Mouse (Mus musculus) hindbrain, embryonic 15.5 days (tissue): Measurements from ENCODE around the gene Pcdh9. TPM values are rescaled to one million over a fixed set of nuclear protein-coding genes. Genes with fewer than 3 reads are reported as not detected.

Experiments used
- ATAC-seq: fragments of 200-750 bp; cut with Nextera tagmentation; 2 replicates; pipeline ENCODE4 v1.8.0; 2017; ENCODE audit warnings: low read depth, moderate number of reproducible peaks, moderate TSS enrichment; ENCODE audit not compliant: low FRiP score
- H3K27ac ChIP-seq: fragments of 300-500 bp; sonication (generic); replicated peaks from 2 replicates; pipeline ENCODE4 v1.5.1; 2015; ENCODE audit warnings: mild to moderate bottlenecking, inconsistent platforms
- H3K27me3 ChIP-seq: fragments of 300-500 bp; sonication (generic); 2 replicates; pipeline ENCODE4 v1.6.1; 2015; ENCODE audit warnings: control low read depth, inconsistent platforms
- H3K36me3 ChIP-seq: fragments of 300-500 bp; sonication (generic); 2 replicates; pipeline ENCODE4 v1.6.1; 2015; ENCODE audit warnings: control low read depth, inconsistent platforms
- H3K4me1 ChIP-seq: fragments of 300-500 bp; sonication (generic); replicated peaks from 2 replicates; pipeline ENCODE4 v1.6.1; 2015; ENCODE audit warnings: control low read depth, inconsistent platforms
- H3K4me2 ChIP-seq: fragments of 300-500 bp; sonication (generic); 2 replicates; pipeline ENCODE4 v1.6.1; 2015; ENCODE audit warnings: moderate library complexity, mild to moderate bottlenecking, inconsistent platforms
- H3K4me3 ChIP-seq: fragments of 300-500 bp; sonication (generic); 2 replicates; pipeline ENCODE4 v1.5.1; 2015; ENCODE audit warnings: mild to moderate bottlenecking, inconsistent platforms
- H3K9ac ChIP-seq: fragments of 300-500 bp; sonication (generic); 2 replicates; pipeline ENCODE4 v1.6.1; 2015; ENCODE audit warnings: inconsistent platforms
- H3K9me3 ChIP-seq: fragments of 300-500 bp; sonication (generic); 2 replicates; pipeline ENCODE4 v1.6.1; 2016; ENCODE audit warnings: control low read depth, inconsistent platforms
- WGBS: fragments of 180-500 bp; shearing (Covaris S2); methylation state at CpG from one replicate; pipeline ENCODE4 v1.1.7; 2015; 5-methylcytosine and 5-hydroxymethylcytosine counted together
- polyA plus RNA-seq: library from polyadenylated mRNA; unstranded; fragments of >200 nt; fragmentation: Nextera tagmentation; extraction: Ambion mirVana; gene quantifications from 2 replicates; pipeline ENCODE4 v1.2.1, GENCODE M21; 2015

Gene Pcdh9
- polyA plus RNA-seq, 1 experiment from 2014 or later: 182 TPM

DNA sequence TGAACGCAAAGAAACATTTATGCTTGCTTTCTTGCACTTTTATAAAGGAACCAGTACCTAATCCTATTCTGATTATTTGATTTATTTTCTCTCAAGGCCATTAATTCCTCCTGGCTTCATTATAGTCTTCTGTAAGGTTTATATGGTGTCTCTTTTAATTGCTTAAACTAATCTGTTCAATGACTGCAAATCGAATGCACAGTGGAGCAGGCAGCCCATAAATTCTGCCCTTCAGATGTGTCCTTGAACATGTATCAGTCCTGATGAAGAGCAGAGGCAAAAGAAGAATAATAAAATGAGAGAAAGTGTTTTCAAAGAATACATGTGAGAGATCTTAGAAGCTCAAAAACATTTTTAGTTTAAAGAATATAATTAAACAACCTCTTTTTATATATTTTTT lies 263.2 kb downstream of the Pcdh9 start:
- Histone ChIP-seq H3K4me2 (no peak overlapping the region), H3K4me1 (no peaks in the 10 kb centered on the region), H3K36me3 (no peaks in the 10 kb centered on the region), H3K9ac (no peak overlapping the region), H3K27me3 (no peaks in the 10 kb centered on the region), H3K4me3 (no peak overlapping the region), H3K27ac (no peak overlapping the region), H3K9me3 (no peaks in the 10 kb centered on the region)
- no peak for ATAC-seq
- 64% methylated on average over 2 of the region's 2 CpGs for WGBS

DNA sequence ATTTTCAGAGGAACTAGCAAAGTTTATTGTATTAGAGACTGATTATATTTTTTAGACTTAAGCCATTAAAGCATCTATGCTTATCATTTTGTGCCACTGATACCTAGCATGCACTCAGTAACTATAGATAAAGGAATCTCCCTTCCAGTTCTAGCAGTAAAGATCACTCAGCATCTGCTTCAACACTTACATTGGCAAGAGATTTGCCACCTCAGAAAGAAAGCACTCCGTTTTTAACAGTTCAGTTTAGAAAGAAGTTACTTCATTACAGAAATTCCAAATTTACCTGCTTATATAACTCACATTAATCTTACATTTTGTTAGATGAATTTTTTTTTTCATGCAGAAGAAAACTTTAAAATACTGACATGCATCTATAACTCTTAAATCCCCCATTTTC lies 266.3 kb downstream of the Pcdh9 start:
- WGBS: 83% methylated on average over 1 of the region's 1 CpGs
- no peak overlapping the region for H3K4me2 ChIP-seq
- no peak for ATAC-seq

DNA sequence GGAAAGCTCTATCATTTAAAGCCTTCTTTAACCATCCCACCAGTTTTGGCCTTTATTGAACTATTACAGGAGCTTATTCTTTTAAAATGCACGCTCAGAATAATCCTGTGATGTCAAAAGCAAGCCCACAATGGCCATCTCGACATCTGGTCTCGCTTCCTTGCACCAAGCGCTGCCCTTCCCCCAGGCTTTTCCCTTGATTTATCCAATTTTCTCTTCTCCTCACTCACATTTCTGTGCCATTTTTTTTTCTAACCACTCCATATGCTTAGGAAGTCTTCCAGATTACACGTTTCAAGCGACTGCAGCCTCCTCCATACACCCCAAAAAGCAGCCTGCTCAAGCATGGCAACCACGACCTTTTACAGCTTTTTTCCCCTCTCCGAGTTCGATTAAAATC lies 269.3 kb downstream of the Pcdh9 start:
- Histone ChIP-seq H3K9ac (no peak overlapping the region), H3K27ac (no peak overlapping the region), H3K27me3 (no peaks in the 10 kb centered on the region), H3K4me2 (no peak overlapping the region), H3K4me3 (no peak overlapping the region), H3K9me3 (no peaks in the 10 kb centered on the region), H3K4me1 (no peaks in the 10 kb centered on the region), H3K36me3 (no peaks in the 10 kb centered on the region)
- ATAC-seq: no peak
- 61% methylated on average over 9 of the region's 9 CpGs for WGBS

More for the DNA sequence above, 266.3 kb downstream of the Pcdh9 start:
- Histone ChIP-seq H3K4me3 (no peak overlapping the region), H3K36me3 (no peaks in the 10 kb centered on the region), H3K4me1 (no peaks in the 10 kb centered on the region), H3K9me3 (no peaks in the 10 kb centered on the region), H3K27me3 (no peaks in the 10 kb centered on the region), H3K27ac (no peak overlapping the region), H3K9ac (no peak overlapping the region)

DNA sequence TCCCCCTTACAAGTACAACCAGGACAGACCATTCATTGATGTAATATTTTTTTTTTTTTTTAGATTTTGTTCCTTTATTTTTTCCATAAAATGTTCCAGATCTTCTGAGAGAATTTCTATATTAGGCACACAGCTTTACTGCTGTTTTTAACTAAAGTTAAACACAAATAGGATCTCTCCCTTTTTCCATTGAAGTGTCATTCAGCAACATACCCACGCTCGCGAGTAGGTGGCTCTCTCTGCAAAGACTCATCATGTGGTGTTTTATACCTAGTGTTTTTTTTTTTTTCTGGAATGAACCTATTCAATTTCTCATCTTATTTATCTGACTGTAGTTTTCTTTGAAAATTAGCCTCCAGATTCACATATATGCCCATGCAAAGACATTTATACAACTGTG lies 282.9 kb downstream of the Pcdh9 start:
- Histone ChIP-seq H3K4me1 (no peaks in the 10 kb centered on the region), H3K4me3 (no peak overlapping the region), H3K9me3 (no peaks in the 10 kb centered on the region), H3K36me3 (no peaks in the 10 kb centered on the region), H3K9ac (no peak overlapping the region), H3K4me2 (no peak overlapping the region), H3K27ac (no peak overlapping the region), H3K27me3 (no peaks in the 10 kb centered on the region)
- WGBS: 94% methylated on average over 3 of the region's 3 CpGs
- ATAC-seq: no peak

DNA sequence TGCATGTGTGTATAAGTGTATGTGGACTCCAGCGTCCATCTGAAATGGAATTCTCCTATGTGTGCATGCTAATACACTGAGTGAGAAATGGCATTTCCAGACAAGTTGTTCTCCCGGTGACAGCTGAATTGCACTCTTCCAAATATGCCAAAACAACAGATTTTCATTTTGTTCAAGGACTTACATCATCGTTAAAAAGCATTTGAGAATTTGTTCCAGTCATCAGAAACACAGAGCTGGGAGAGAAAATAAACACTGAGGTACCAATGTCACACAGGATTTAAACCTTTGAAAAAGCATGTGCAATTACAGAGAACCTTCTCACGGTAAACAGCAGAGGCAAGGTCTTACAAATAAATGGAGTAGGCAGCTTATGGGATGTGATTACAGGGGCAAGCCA lies 290.5 kb downstream of the Pcdh9 start:
- H3K27ac ChIP-seq: peak overlapping the region; percentile 30; the same call in 1 of the 2 replicates
- no peak overlapping the region for H3K9ac ChIP-seq
- H3K36me3 ChIP-seq: no peaks in the 10 kb centered on the region
- no peak overlapping the region for H3K4me2 ChIP-seq
- H3K4me3 ChIP-seq: no peak overlapping the region
- 54% methylated on average over 4 of the region's 4 CpGs for WGBS
- no peaks in the 10 kb centered on the region for H3K9me3 ChIP-seq
- no peak for ATAC-seq
- no peaks in the 10 kb centered on the region for H3K4me1 ChIP-seq
- H3K27me3 ChIP-seq: no peaks in the 10 kb centered on the region

DNA sequence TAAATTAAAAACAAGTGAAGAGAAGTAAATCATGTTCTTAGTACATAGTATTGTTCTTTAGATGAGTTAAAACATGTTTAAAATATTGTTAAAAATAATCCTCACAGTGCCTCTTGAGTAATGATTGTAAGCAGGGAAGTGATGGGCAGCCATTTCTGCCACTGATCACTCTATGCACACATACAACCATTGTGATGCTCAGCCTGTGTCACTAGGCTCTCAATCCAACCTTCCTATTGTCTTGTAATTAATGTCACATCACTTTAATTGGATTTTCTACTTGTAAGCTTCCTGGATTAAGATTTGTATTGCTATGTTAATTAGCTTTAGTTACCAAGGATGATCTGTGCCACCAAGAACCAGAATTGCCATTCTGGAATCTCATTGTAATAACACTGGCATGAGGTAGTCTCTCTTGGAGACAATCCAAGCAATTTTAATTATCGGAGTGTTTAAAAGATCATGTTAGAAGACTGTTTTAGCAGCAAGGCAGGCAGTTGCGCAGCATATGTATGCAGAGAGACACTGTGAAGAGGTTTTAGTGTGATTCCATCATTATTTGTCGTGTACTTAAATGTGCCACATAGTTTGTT lies 305.0 kb downstream of the Pcdh9 start:
- Histone ChIP-seq H3K4me1 (no peaks in the 10 kb centered on the region), H3K27ac (no peak overlapping the region), H3K36me3 (no peaks in the 10 kb centered on the region), H3K4me3 (no peak overlapping the region), H3K9ac (no peak overlapping the region), H3K27me3 (no peaks in the 10 kb centered on the region), H3K9me3 (no peaks in the 10 kb centered on the region), H3K4me2 (no peak overlapping the region)
- no peak for ATAC-seq
- 48% methylated on average over 3 of the region's 3 CpGs for WGBS

DNA sequence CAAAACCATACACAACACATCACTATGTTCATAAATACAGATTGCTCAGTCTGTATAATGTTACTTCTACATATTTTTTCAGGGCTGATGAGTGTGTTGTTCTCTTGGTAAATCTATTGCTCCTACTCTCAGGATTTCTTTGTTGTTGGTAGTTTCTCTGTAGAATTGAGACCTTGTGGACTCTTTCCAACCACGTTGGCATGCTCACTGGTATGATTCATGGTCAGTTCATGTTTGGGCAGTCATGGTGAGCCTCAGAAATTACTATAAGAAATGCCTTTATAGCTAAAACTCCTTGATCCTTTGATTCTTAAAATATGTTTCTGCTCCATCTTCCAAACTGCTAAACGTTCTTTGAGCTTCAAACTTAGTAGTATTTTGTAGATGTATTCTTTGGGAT lies 326.1 kb downstream of the Pcdh9 start:
- Histone ChIP-seq H3K4me1 (no peaks in the 10 kb centered on the region), H3K36me3 (no peaks in the 10 kb centered on the region), H3K27me3 (no peaks in the 10 kb centered on the region), H3K4me3 (no peak overlapping the region), H3K4me2 (no peak overlapping the region), H3K27ac (no peak overlapping the region), H3K9ac (no peak overlapping the region), H3K9me3 (no peaks in the 10 kb centered on the region)
- no peak for ATAC-seq
- 85% methylated on average over 2 of the region's 2 CpGs for whole genome bisulfite sequencing

DNA sequence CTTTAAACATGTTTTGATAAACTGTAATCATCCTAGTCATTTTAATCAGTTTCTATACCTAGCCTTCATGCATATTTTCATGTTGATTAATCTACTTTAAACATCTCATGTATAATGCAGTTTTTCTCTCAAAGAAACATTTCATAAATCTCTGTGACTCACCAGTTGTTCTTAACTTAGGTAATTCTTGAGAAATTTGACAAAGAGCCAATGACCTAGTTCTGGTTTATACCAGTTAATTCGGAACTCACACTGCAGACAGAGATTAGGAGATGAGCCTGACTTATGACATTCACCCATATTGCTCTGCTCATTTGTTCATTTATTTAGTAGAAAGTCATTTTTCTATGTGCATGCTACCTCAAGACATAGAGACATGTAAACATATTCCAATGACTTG lies 328.9 kb downstream of the Pcdh9 start:
- Histone ChIP-seq H3K36me3 (no peaks in the 10 kb centered on the region), H3K9me3 (no peaks in the 10 kb centered on the region), H3K27ac (no peak overlapping the region), H3K4me3 (no peak overlapping the region), H3K4me1 (no peaks in the 10 kb centered on the region), H3K4me2 (no peak overlapping the region), H3K27me3 (no peaks in the 10 kb centered on the region), H3K9ac (no peak overlapping the region)
- no peak for ATAC-seq
- 81% methylated on average over 1 of the region's 1 CpGs for WGBS

DNA sequence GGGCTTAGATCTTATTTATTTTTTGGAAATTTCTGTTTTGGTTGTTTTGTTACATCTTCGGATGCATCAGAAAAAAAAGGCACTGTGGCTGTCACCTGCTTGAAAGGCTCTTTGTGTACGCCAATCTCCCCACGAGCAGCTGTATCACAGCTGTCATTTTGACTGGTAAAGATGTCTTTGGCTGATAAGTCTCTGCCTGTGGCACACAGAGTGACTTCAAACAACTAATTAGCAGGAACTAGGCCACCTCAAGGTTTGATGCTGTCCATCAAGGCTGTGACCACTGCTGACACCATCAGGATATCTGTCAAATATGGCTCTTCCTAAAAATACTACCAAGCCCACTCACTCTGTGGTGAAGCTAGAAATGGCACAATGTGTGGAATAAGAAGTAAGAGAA lies 336.7 kb downstream of the Pcdh9 start:
- no peak for ATAC-seq
- Histone ChIP-seq H3K4me3 (no peak overlapping the region), H3K36me3 (no peaks in the 10 kb centered on the region), H3K4me1 (no peaks in the 10 kb centered on the region), H3K27me3 (no peaks in the 10 kb centered on the region), H3K9me3 (no peaks in the 10 kb centered on the region), H3K9ac (no peak overlapping the region), H3K4me2 (no peak overlapping the region), H3K27ac (no peak overlapping the region)
- WGBS: 50% methylated on average over 3 of the region's 3 CpGs

DNA sequence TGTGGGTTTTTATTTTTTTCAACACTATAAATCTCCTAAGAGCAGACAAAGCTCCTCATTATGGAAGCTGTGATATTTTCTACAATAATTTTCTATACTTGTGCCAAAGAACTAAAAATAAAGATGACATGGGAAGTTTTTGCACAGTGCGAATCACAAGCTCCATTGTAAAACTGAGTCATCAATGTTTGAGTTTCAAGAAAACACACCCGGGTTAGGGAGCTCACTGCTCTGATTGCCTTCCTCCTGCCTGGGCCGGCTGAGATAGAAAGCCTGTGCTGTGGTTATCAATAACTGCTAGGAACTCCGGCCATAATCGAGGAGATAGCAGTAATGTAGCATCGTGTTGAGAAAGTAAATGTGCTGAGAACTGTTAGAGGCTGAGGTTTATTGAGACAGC lies 344.9 kb downstream of the Pcdh9 start:
- H3K4me2 ChIP-seq: no peak overlapping the region
- ATAC-seq: no peak
- H3K27me3 ChIP-seq: no peaks in the 10 kb centered on the region
- 84% methylated on average over 6 of the region's 6 CpGs for WGBS
- no peak overlapping the region for H3K9ac ChIP-seq
- no peaks in the 10 kb centered on the region for H3K9me3 ChIP-seq
- no peaks in the 10 kb centered on the region for H3K36me3 ChIP-seq
- H3K27ac ChIP-seq: no peak overlapping the region
- H3K4me3 ChIP-seq: no peak overlapping the region
- H3K4me1 ChIP-seq: 0 out of 2 replicates have a peak, but pooled peaks cover 4% of the 10 kb centered on the region

DNA sequence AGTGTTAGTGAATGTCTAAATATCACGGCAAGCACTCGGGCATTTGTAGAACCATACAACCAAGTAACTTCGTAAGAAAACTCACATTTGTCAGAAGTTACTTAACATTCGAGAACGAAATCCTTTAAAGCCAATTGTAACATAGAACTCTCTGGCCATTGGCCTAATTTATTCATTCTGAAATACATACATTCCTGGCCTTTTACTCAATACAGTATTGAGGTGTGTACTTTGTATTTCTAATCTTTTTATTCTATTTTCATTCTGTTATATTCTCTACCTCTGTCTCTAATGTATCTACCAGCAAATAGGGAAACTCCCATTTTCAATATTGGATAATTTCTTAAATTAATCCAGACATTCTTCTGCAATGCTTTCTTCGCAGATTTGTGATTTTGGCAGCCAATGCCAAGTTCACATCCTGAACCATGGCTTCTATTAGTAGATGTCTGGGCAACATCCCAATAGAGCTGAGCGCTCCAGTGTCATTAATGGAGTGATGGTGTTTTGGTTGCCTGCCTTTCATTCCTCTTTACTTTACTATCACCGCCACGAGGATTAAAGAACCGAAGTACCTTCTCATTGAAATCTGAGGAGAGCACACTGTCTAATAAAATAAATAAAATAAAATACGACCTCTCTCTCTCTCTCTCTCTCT lies 346.4 kb downstream of the Pcdh9 start:
- Histone ChIP-seq H3K36me3 (no peaks in the 10 kb centered on the region), H3K27ac (peak overlapping the region; percentile 51; the same call in 1 of the 2 replicates), H3K27me3 (no peaks in the 10 kb centered on the region), H3K4me3 (no peak overlapping the region), H3K9me3 (no peaks in the 10 kb centered on the region), H3K9ac (no peak overlapping the region), H3K4me1 (0 out of 2 replicates have a peak, but pooled peaks cover 4% of the 10 kb centered on the region), H3K4me2 (no peak overlapping the region)
- ATAC-seq: 0 out of 2 replicates have a peak, but pooled peaks have one; percentile 3
- 68% methylated on average over 11 of the region's 11 CpGs for WGBS

DNA sequence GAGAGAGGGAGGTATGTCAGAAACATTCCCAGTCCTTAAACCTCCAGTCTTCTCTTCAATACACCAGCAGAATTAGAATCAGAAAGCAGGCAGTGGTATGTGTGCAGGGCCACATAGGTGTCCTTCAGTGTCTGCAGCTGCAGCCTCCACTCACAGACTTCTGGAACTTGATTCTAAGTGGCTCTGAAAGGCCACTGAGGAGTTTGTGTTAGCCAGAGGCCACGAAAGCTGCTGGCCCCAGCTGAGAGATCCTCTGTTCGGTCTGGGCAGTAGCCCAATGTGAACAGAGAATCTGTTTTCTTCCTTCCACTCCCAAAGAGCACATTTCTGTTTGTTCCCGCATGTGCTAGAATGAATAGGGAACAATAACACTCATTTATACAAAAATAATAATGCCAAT lies 346.9 kb downstream of the Pcdh9 start:
- WGBS: 55% methylated on average over 3 of the region's 3 CpGs
- no peaks in the 10 kb centered on the region for H3K9me3 ChIP-seq
- ATAC-seq: peak; percentile 87
- no peak overlapping the region for H3K9ac ChIP-seq
- peak overlapping the region; percentile 51; the same call in 1 of the 2 replicates for H3K27ac ChIP-seq
- H3K4me3 ChIP-seq: no peak overlapping the region
- H3K4me2 ChIP-seq: no peak overlapping the region
- H3K4me1 ChIP-seq: 0 out of 2 replicates have a peak, but pooled peaks cover 4% of the 10 kb centered on the region
- no peaks in the 10 kb centered on the region for H3K27me3 ChIP-seq
- no peaks in the 10 kb centered on the region for H3K36me3 ChIP-seq

DNA sequence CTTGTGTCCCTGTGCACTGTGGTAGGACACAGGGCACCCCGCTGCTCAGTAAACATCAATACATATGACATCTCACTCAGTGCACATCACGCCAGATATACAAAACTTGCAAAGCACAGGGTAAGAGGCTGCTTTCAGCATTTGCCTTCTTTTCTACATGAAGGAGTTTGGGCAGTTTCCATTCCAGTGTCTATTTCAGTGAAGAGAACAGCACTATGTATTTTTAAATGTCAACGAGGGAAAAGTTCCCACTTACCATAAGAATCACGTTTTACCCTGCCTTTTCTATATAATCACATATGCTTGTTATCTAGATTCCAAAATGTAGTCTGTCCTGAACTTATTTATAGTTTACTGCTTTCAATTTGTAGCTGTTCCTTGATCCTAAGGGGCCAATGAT lies 355.6 kb downstream of the Pcdh9 start:
- no peak overlapping the region for H3K27ac ChIP-seq
- no peak overlapping the region for H3K4me2 ChIP-seq
- ATAC-seq: no peak
- no peaks in the 10 kb centered on the region for H3K9me3 ChIP-seq
- no peak overlapping the region for H3K4me3 ChIP-seq
- H3K4me1 ChIP-seq: no peaks in the 10 kb centered on the region
- WGBS: 73% methylated on average over 4 of the region's 4 CpGs
- H3K27me3 ChIP-seq: no peaks in the 10 kb centered on the region
- no peaks in the 10 kb centered on the region for H3K36me3 ChIP-seq
- H3K9ac ChIP-seq: no peak overlapping the region
